Mouse (Mus musculus): ENCODE results near the gene Nanos3. TPM values are rescaled to one million over a fixed set of nuclear protein-coding genes. Genes with fewer than 3 reads are reported as not detected.
A peak's percentile ranks its signal among the peaks of the same experiment; 100 is the strongest.

Nanos3 gene
- total RNA-seq, 2 experiments from 2014 or later = 2.0 to 3.0 TPM

DNA sequence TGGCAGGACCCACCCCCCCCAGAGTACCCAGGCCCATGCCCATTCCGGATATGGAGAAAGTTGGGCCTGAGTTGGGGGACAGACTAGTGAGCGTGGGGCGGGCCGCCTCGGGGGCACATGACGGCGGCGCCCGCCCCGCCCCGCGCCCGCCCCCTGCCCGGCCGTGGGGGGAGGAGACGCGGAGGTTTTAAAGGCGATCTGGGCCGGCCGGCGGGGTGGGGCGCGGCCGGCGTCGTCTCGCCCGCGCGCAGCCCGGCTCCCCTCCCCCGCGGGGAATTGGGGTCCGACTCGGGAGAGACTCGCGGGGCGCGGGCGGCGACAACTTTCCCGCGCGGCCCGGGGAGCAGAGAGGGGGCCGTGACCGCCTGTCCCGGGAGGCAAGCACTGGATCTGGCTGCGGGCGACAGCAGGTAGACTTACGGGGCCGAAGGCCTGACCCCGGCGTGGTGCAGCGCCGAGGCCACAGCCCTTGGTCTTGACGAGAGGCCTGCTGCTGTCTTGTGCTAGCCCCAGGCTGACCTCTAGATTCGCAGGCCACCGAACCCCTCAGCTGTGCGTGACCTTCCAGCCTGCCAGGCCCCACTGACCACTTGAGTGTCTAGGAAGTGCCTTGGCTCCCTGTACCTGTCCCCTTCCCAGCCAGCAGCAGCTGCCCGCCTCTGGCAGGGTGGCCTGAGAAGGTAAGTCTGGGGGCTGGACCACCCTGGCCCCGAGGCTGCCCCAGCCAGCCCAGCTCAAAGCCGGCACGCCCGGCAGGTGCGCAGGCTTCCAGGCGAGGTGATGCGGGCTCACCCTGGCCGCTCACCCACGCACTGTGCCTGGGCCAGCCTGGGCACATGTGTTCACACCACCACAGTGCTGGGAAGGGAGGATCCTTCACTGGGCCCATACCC is 15.9 kb upstream of the Nanos3 start:
- TF ChIP-seq CTCF (IDR thresholded peaks at IDR 0.05) = no peak
- intact Hi-C loops (cut with DNase I) = no loop called here
- DNase-seq (ENCODE audit: extremely low spot score in 1 of 2, low spot score in 2 of 2) = peak in 1 of 2 experiments; percentile 60
- Histone ChIP-seq H3K4me3 (peak overlapping the region; percentile 54), H3K27ac (peak overlapping the region; percentile 99)

DNA sequence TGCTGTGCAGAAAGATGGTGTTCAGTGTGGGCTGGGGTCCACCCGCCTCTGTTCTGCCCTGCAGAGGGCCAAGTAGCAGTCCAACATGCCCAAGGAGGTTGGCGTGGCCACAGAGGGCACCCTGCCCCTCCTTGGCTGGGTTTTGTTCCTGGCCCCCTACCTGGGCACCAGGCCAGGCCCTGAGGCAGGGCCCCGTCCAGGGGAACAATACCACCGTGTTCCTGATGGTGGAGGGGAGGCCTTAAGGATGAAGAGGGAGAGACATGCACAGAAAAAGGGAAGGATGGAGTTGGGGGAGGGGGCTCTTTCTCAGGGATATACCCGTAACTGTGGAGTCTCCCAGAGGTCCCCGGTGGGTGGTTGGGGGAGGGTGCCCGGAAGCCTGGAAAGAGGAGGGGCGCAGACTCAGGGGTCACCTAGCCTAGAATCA is 15.1 kb upstream of the Nanos3 start:
- H3K27ac ChIP-seq = peak overlapping the region; percentile 99
- TF ChIP-seq CTCF (IDR thresholded peaks at IDR 0.05) = no peak; the same call in 1 of the 2 replicates
- peak overlapping the region; percentile 54 for H3K4me3 ChIP-seq
- no peak for DNase-seq (ENCODE audit: extremely low spot score in 1 of 2, low spot score in 2 of 2)
- intact Hi-C loops (cut with DNase I) = no loop called here

- Histone ChIP-seq H3K4me3 (no peak overlapping the region), H3K27ac (peak overlapping the region; percentile 99)
- DNase-seq (ENCODE audit: extremely low spot score in 1 of 2, low spot score in 2 of 2) = no peak
- TF ChIP-seq CTCF (IDR thresholded peaks at IDR 0.05) = no peak
- intact Hi-C loops (cut with DNase I) = no loop called here
These were observed 14.5 kb upstream of the Nanos3 start for GRCm38 (mm10) chr8:84199348-84200125.

DNA sequence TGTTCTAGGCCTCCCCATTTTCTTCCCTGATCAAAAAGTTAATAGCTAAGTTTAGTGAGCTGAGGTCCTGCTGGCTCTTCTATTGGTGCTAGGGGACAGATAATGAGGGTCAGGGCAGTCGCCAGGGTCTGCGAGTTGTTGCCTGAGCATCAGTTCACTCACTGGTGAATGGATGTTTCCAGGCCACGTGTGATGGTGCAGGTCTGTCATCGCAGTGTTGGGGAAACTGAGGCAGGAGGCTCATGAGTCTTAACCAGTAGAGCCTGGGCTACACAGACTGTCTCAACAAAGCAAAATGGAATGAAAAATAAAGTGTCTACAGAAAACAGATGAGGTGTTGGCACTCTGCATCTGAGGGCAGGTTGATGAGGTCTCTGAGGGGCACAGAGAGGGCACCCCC is 13.9 kb upstream of the Nanos3 start:
- peak overlapping the region; percentile 94 for H3K27ac ChIP-seq
- no peak for DNase-seq (ENCODE audit: extremely low spot score in 1 of 2, low spot score in 2 of 2)
- H3K4me3 ChIP-seq = no peak overlapping the region
- intact Hi-C loops (cut with DNase I) = no loop called here
- no peak for TF ChIP-seq CTCF (IDR thresholded peaks at IDR 0.05)

- intact Hi-C loops (cut with DNase I) = no loop called here
- H3K27ac ChIP-seq = peak overlapping the region; percentile 94
- no peak for TF ChIP-seq CTCF (IDR thresholded peaks at IDR 0.05)
- H3K4me3 ChIP-seq = peak overlapping the region; percentile 49
- peak; percentile 81 to 83 for DNase-seq (ENCODE audit: extremely low spot score in 1 of 2, low spot score in 2 of 2)
These were observed 13.1 kb upstream of the Nanos3 start for GRCm38 (mm10) chr8:84197922-84198774.

DNA sequence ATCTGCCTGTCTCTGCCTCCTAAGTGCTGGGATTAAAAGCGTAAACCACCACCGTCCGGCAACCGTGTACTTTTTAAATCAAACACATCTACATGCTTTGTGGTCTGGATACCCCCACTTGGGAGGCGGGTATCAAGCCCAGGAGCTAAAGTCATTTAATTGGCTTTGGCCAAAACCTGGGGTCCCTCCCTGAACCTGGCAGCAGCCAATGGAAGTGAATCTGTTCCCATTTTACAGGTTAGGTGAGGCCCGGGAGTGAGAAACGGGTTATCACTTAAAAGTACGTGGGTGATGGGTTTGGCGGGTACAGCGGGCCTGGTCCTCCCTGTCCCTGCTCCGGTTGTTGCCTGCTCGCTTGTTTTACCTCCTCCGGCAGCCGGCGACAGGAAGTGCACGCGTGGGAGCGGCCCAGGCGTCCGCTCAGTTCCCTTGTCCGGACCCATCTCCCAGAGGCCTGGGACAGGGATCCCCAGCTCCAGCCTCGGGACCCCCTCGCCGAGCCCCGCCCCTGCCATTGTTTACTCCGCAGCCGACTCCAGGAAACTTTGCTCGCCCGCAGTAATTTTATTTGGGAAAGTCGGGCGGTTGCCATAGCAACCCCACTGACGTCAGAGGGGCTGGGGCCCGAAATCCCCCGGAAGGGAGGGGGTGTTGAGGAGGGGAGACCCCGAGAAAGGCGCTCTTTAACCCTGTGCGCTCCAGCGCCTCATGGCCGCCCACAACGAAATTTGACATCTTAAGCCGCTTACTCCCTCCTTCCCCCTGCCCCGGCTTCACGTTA is 12.3 kb upstream of the Nanos3 start:
- peak overlapping the region; percentile 94 for H3K27ac ChIP-seq
- H3K4me3 ChIP-seq = peak overlapping the region; percentile 49
- intact Hi-C loops (cut with DNase I) = no loop called here
- peak; percentile 73 to 78 for DNase-seq (ENCODE audit: extremely low spot score in 1 of 2, low spot score in 2 of 2)
- no peak for TF ChIP-seq CTCF (IDR thresholded peaks at IDR 0.05)

- TF ChIP-seq CTCF (IDR thresholded peaks at IDR 0.05) = no peak
- intact Hi-C loops (cut with DNase I) = no loop called here
- Histone ChIP-seq H3K27ac (no peak overlapping the region), H3K4me3 (no peak overlapping the region)
- DNase-seq (ENCODE audit: extremely low spot score in 1 of 2, low spot score in 2 of 2) = no peak
These were observed 9.3 kb upstream of the Nanos3 start for GRCm38 (mm10) chr8:84194224-84194743.

DNA sequence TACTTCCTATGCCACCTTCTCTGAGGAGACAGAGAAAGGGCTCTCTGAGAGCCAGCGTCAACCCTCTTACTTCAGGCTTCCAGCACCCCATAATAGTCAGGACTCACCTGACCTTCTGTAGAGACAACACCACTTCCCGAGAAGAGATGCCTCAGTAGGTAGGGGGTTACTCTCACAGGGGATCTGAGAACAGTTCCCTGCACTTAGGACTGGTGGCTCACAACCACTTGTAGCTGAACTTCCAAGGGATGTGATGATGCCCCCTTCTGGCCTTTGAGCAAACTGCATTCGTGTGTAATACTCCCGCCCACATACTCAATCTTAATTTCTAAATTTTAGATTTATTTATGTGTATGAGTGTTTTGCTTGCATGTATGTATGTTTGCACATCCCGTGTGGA is 8.5 kb upstream of the Nanos3 start:
- intact Hi-C loops (cut with DNase I) = no loop called here
- peak; percentile 34 for TF ChIP-seq CTCF (IDR thresholded peaks at IDR 0.05)
- no peak overlapping the region for H3K27ac ChIP-seq
- DNase-seq (ENCODE audit: extremely low spot score in 1 of 2, low spot score in 2 of 2) = no peak
- H3K4me3 ChIP-seq = no peak overlapping the region

DNA sequence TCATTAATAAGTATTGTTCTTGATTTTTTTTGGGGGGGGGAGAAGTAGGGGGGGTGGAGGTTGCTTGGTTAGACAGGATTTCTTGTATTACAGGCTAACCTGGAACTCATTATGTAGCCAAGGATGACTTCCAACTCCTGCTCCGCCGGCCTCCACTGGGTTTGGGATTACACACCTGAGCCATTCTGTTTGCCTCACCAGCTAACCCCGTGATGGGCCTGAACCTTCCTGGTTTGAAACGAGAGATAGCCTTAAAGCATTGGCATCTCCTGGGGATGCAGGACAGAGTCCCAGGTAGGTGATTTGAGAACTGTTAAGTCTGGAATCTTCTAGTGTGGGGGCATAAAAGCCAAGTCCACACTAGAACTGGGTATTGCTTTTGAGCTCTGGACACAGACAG is 8.1 kb upstream of the Nanos3 start:
- intact Hi-C loops (cut with DNase I) = no loop called here
- no peak for TF ChIP-seq CTCF (IDR thresholded peaks at IDR 0.05)

GRCm38 (mm10) chr8:84192555-84192954 is 7.5 kb upstream of the Nanos3 start:
- DNase-seq (ENCODE audit: extremely low spot score in 1 of 2, low spot score in 2 of 2) = peak; percentile 75 to 76
- no peak for TF ChIP-seq CTCF (IDR thresholded peaks at IDR 0.05)
- Histone ChIP-seq H3K27ac (peak overlapping the region; percentile 85), H3K4me3 (peak overlapping the region; percentile 28)
- intact Hi-C loops (cut with DNase I) = no loop called here

More for the DNA sequence above, 8.1 kb upstream of the Nanos3 start:
- Histone ChIP-seq H3K27ac (no peak overlapping the region), H3K4me3 (no peak overlapping the region)
- no peak for DNase-seq (ENCODE audit: extremely low spot score in 1 of 2, low spot score in 2 of 2)

Data from left cerebral cortex, adult 2 months (tissue).